Mouse (Mus musculus) midbrain, postnatal 0 days (tissue): ENCODE data around the gene Hipk2. TPM values are rescaled to one million over a fixed set of nuclear protein-coding genes. Genes with fewer than 3 reads are reported as not detected.

Experiments used
- ATAC-seq: fragments of 200-750 bp; cut with Nextera tagmentation; 2 replicates; pipeline ENCODE4 v1.8.0; 2017; ENCODE audit warnings: moderate number of reproducible peaks, mild to moderate bottlenecking, moderate TSS enrichment, moderate library complexity; ENCODE audit not compliant: low FRiP score
- DNase-seq: peaks from one replicate; pipeline ENCODE4 v3.0.0-alpha.2; 2015; ENCODE audit warnings: low spot score
- H3K27ac ChIP-seq: fragments of 300-500 bp; sonication (generic); 2 replicates; pipeline ENCODE4 v1.5.1; 2014; ENCODE audit warnings: low read depth, mild to moderate bottlenecking, low read length, mixed read lengths
- H3K27me3 ChIP-seq: fragments of 300-500 bp; sonication (generic); 2 replicates; pipeline ENCODE4 v1.6.1; 2014; ENCODE audit warnings: low read length, control low read depth, mixed read lengths; ENCODE audit not compliant: insufficient read depth
- H3K36me3 ChIP-seq: fragments of 300-500 bp; sonication (generic); 2 replicates; pipeline ENCODE4 v1.6.1; 2014; ENCODE audit warnings: low read length, control low read depth, mixed read lengths; ENCODE audit not compliant: insufficient read depth
- H3K4me1 ChIP-seq: fragments of 300-500 bp; sonication (generic); 2 replicates; pipeline ENCODE4 v1.6.1; 2014; ENCODE audit warnings: mild to moderate bottlenecking, control low read depth, antibody characterized with exemption, low read length, mixed read lengths; ENCODE audit not compliant: insufficient read depth
- H3K4me2 ChIP-seq: fragments of 300-500 bp; sonication (generic); 2 replicates; pipeline ENCODE4 v1.6.1; 2014; ENCODE audit warnings: low read depth, mild to moderate bottlenecking, low read length, mixed read lengths; ENCODE audit not compliant: poor library complexity, severe bottlenecking
- H3K4me3 ChIP-seq: fragments of 300-500 bp; sonication (generic); 2 replicates; pipeline ENCODE4 v1.5.1; 2014; ENCODE audit warnings: low read depth, mild to moderate bottlenecking, low read length, moderate library complexity
- H3K9ac ChIP-seq: fragments of 300-500 bp; sonication (generic); replicated peaks from 2 replicates; pipeline ENCODE4 v1.6.1; 2014; ENCODE audit warnings: mild to moderate bottlenecking, low read length, moderate library complexity, mixed read lengths; ENCODE audit not compliant: poor library complexity, severe bottlenecking
- H3K9me3 ChIP-seq: fragments of 300-500 bp; sonication (generic); 2 replicates; pipeline ENCODE4 v1.6.1; 2016; ENCODE audit warnings: low read length, control low read depth
- CTCF ChIP-seq: IDR thresholded peaks from 2 replicates; pipeline ENCODE4 v1.5.1; 2016; ENCODE audit warnings: antibody characterized with exemption, mild to moderate bottlenecking
- WGBS: fragments of 180-500 bp; shearing (Covaris S2); extraction: QIAGEN DNeasy Blood & Tissue Kit; methylation state at CpG from one replicate; pipeline ENCODE4 v1.1.7; 2014; 5-methylcytosine and 5-hydroxymethylcytosine counted together
- polyA plus RNA-seq: library from polyadenylated mRNA; unstranded; fragments of >200 nt; fragmentation: Nextera tagmentation; extraction: Ambion mirVana; gene quantifications from 2 replicates; pipeline ENCODE4 v1.2.1, GENCODE M21; 2015
- total RNA-seq: library from RNA; depleted of rRNA; stranded (reverse); fragments of >200 nt; gene quantifications from 2 replicates; pipeline ENCODE4 v1.2.3, GENCODE M21; 2014

Gene Hipk2
- total and polyA plus RNA-seq, 2 experiments from 2014 or later = 24.3 to 71.0 TPM

DNA sequence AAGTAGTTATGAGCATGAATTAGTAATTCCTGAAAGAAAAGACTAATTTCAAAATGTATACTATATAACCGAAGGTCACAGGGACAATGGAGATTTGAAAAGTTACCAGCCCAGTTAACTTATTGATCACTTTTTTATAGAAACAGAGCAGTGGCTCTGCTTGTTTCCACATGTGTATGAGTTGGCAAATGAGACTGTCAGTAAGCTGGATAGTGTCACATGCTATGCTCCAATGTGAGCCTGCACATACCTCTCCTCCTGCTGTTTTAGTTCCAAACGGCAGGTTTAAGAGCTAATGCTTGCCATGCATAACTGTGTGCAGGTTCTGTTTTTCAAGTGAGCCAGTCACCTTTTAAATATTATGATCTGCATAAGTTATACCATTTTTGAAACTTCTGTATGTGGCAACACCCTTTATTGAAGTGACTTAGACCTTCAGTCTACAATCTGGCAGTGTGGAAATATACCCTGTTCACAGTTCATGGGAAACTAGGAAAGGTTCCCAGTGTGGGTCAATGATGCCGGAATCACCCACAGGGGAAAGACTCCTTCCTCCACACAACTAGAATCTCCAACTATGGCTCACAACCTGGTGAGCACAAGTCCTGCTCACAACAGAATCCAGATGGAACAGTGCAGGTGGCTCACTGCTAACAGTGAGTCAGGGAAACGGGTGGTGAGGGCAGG lies 64.4 kb downstream of the Hipk2 start:
- no peaks in the 10 kb centered on the region for H3K27me3 ChIP-seq
- H3K4me1 ChIP-seq = no peaks in the 10 kb centered on the region
- 83% methylated on average over 4 of the region's 4 CpGs for WGBS
- ATAC-seq (no peak), DNase-seq (no peak)
- no peak overlapping the region for H3K4me3 ChIP-seq
- H3K9ac ChIP-seq = no peak overlapping the region
- TF ChIP-seq CTCF = no peak
- no peak overlapping the region for H3K27ac ChIP-seq
- H3K4me2 ChIP-seq = no peak overlapping the region
- no peaks in the 10 kb centered on the region for H3K36me3 ChIP-seq
- no peaks in the 10 kb centered on the region for H3K9me3 ChIP-seq

DNA sequence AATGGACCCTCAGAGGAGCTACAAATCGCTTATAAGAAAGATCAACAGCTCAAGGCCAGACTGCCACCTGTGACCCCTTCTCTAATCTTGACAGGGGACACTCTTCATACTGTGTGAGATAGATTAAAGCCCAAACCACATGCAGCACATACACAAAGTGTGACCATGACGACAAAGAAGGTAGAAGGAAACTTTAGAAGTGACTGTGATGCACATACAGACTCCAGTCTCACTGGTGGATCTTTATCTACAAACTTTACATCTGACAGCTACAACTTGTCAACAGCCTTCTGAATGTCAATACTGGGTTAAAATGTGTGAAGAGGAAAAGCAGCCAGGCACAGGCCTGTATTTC lies 65.9 kb downstream of the Hipk2 start:
- Histone ChIP-seq H3K4me2 (no peak overlapping the region), H3K36me3 (no peaks in the 10 kb centered on the region), H3K4me1 (no peaks in the 10 kb centered on the region), H3K9ac (no peak overlapping the region), H3K27ac (no peak overlapping the region), H3K4me3 (no peak overlapping the region), H3K9me3 (no peaks in the 10 kb centered on the region), H3K27me3 (no peaks in the 10 kb centered on the region)
- DNase-seq (no peak), ATAC-seq (no peak)
- WGBS = 61% methylated on average over 2 of the region's 2 CpGs
- no peak for TF ChIP-seq CTCF

DNA sequence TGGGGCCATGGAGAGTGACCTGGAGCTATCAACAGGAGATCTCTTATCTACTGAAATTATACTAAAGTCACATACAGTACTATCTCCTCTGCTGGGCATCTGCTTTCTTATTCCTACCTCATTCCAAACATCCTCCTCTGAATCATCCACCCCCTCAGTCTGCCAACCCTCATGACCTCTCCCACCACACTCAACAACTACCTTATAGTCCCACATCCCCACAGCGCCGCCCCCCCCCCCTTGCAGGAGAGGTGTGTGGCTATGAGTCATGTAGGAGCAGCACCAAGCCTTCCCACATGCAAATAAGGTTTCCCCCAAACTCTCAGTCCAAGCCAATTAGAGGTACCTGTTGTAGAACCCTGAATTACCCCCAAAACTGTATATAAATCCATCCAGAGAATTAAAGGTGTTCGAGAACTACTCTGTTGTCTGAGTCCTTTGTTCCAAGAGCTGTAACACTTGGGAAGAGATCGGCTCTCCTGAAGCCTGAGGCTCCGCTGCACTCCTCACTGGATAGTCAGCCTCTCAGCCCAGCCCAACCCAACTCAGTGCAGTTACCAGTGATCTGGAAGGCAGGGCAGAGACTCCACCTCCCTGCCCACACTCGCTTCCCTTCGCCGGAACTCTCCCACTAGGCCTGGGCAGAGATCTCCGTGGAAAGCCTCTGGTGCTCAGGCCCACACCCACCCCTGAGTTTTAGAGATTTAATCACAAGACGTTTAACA lies 66.4 kb downstream of the Hipk2 start:
- WGBS = 66% methylated on average over 10 of the region's 10 CpGs
- Histone ChIP-seq H3K9me3 (no peaks in the 10 kb centered on the region), H3K27ac (no peak overlapping the region), H3K4me3 (no peak overlapping the region), H3K36me3 (no peaks in the 10 kb centered on the region), H3K4me2 (no peak overlapping the region), H3K27me3 (no peaks in the 10 kb centered on the region), H3K9ac (no peak overlapping the region), H3K4me1 (no peaks in the 10 kb centered on the region)
- TF ChIP-seq CTCF = no peak
- ATAC-seq (no peak), DNase-seq (no peak)

DNA sequence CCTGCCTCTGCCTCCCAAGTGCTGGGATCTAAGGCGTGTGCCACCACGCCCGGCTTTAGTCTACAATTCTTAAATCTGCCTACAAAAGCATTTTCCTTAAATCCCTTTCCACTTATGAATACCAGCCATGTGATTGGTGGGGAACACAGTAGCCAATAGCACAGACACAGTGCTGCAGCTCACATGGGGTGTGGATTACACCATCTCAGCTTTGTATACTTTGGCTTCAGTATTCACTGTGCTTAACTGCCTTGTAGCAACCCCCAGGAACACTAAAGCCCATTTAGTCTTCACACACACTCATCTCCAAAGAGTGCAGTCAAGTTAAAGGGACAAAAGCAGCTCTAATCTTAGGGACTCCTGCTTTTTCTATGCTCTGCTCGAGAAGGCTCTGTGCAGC lies 67.6 kb downstream of the Hipk2 start:
- TF ChIP-seq CTCF = no peak
- ATAC-seq (no peak), DNase-seq (no peak)
- Histone ChIP-seq H3K27ac (no peak overlapping the region), H3K9me3 (no peaks in the 10 kb centered on the region), H3K4me1 (no peaks in the 10 kb centered on the region), H3K27me3 (no peaks in the 10 kb centered on the region), H3K4me3 (no peak overlapping the region), H3K9ac (no peak overlapping the region), H3K36me3 (no peaks in the 10 kb centered on the region), H3K4me2 (no peak overlapping the region)
- WGBS = 68% methylated on average over 4 of the region's 4 CpGs

DNA sequence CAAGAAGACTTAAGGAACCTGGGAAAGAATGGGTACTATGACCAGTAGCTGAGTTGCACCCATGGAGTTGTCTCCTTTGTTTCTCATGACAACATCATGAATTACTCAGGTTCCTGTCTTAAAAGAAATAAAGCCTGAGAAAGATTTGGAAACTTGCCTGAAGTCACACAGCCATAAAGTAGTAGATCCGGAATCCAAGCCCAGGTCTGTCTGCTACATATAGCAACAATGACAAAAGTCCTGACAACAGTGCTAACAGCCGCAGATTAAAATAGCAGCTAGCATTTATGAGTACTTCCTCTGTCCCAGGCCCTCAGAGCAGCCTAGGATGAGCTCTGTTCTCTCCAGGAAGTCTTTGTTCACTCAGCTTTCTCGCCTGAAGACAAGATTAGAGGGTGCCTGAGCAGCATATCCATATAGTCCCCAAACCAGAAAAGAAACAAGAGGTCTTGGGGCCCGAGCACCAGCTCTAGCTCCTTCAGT lies 69.0 kb downstream of the Hipk2 start:
- WGBS = 76% methylated on average over 4 of the region's 4 CpGs
- H3K4me2 ChIP-seq = no peak overlapping the region
- no peak overlapping the region for H3K4me3 ChIP-seq
- no peaks in the 10 kb centered on the region for H3K27me3 ChIP-seq
- H3K4me1 ChIP-seq = no peaks in the 10 kb centered on the region
- ATAC-seq (no peak), DNase-seq (no peak)
- H3K9me3 ChIP-seq = no peaks in the 10 kb centered on the region
- H3K36me3 ChIP-seq = no peaks in the 10 kb centered on the region
- H3K9ac ChIP-seq = no peak overlapping the region
- no peak overlapping the region for H3K27ac ChIP-seq
- no peak for TF ChIP-seq CTCF

DNA sequence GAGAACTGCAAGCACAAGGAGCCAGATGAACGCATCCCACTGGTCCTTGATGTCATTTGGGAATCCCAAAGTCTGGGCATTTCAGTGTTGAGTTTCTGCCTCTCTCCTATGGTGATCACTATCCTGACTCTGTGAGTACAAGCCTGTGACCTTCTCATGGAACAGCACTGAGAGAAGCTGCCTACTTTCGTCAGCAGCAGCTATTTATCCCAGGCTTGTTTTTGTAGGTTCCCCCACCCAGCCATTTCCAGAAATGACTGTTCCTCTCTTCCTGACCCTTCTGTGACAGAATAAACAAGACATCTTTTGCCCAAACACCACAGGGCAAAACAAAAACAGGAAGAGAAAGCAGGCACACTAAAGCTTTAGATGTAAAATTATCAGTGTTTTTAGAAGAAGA lies 70.4 kb downstream of the Hipk2 start:
- ATAC-seq (no peak), DNase-seq (no peak)
- Histone ChIP-seq H3K9ac (no peak overlapping the region), H3K4me1 (no peaks in the 10 kb centered on the region), H3K36me3 (no peaks in the 10 kb centered on the region), H3K27ac (no peak overlapping the region), H3K4me2 (no peak overlapping the region), H3K9me3 (no peaks in the 10 kb centered on the region), H3K4me3 (no peak overlapping the region), H3K27me3 (no peaks in the 10 kb centered on the region)
- WGBS = 86% methylated on average over 2 of the region's 2 CpGs
- no peak for TF ChIP-seq CTCF
